Mouse (Mus musculus) kidney, embryonic 14.5 days (tissue): ENCODE results near the gene Nek4. TPM values are rescaled to one million over a fixed set of nuclear protein-coding genes. Genes with fewer than 3 reads are reported as not detected.

Experiments used
- ATAC-seq: fragments of 200-750 bp; cut with Nextera tagmentation; 2 replicates; pipeline ENCODE4 v1.8.0; 2017; ENCODE audit warnings: moderate number of reproducible peaks, mild to moderate bottlenecking, moderate TSS enrichment, moderate library complexity; ENCODE audit not compliant: low FRiP score, low TSS enrichment
- H3K27ac ChIP-seq: fragments of 300-500 bp; sonication (generic); 2 replicates; pipeline ENCODE4 v1.5.1; 2014; ENCODE audit warnings: low read depth, mild to moderate bottlenecking, low read length, moderate library complexity, mixed read lengths
- H3K27me3 ChIP-seq: fragments of 300-500 bp; sonication (generic); 2 replicates; pipeline ENCODE4 v1.6.1; 2014; ENCODE audit warnings: mild to moderate bottlenecking, low read length; ENCODE audit not compliant: control insufficient read depth, insufficient read depth
- H3K36me3 ChIP-seq: fragments of 300-500 bp; sonication (generic); 2 replicates; pipeline ENCODE4 v1.6.1; 2014; ENCODE audit warnings: low read length, mixed read lengths; ENCODE audit not compliant: control insufficient read depth, insufficient read depth
- H3K4me1 ChIP-seq: fragments of 300-500 bp; sonication (generic); 2 replicates; pipeline ENCODE4 v1.6.1; 2014; ENCODE audit warnings: low read length, mixed read lengths; ENCODE audit not compliant: control insufficient read depth, insufficient read depth
- H3K4me2 ChIP-seq: fragments of 300-500 bp; sonication (generic); replicated peaks from 2 replicates; pipeline ENCODE4 v1.6.1; 2014; ENCODE audit warnings: low read depth, mild to moderate bottlenecking, low read length
- H3K4me3 ChIP-seq: fragments of 300-500 bp; sonication (generic); 2 replicates; pipeline ENCODE4 v1.5.1; 2014; ENCODE audit warnings: mild to moderate bottlenecking, low read length
- H3K9ac ChIP-seq: fragments of 300-500 bp; sonication (generic); 2 replicates; pipeline ENCODE4 v1.6.1; 2014; ENCODE audit warnings: low read depth, mild to moderate bottlenecking, low read length, moderate library complexity
- H3K9me3 ChIP-seq: fragments of 300-500 bp; sonication (generic); 2 replicates; pipeline ENCODE4 v1.6.1; 2016; ENCODE audit warnings: low read length; ENCODE audit not compliant: control insufficient read depth
- WGBS: fragments of 180-500 bp; shearing (Covaris S2); extraction: QIAGEN DNeasy Blood & Tissue Kit; methylation state at CpG from one replicate; pipeline ENCODE4 v1.1.7; 2014; 5-methylcytosine and 5-hydroxymethylcytosine counted together
- polyA plus RNA-seq: library from polyadenylated mRNA; unstranded; fragments of >200 nt; fragmentation: Nextera tagmentation; extraction: Ambion mirVana; gene quantifications from 2 replicates; pipeline ENCODE4 v1.2.1, GENCODE M21; 2014

The Nek4 gene
- polyA plus RNA-seq, 1 experiment from 2014 or later = 20.3 TPM

GRCm38 (mm10) chr14:30916516-30916915 lies 34.7 kb upstream of the Nek4 start:
- 89% methylated on average over 1 of the region's 1 CpGs for WGBS
- Histone ChIP-seq H3K9me3 (no peaks in the 10 kb centered on the region), H3K4me3 (no peak overlapping the region), H3K27me3 (no peaks in the 10 kb centered on the region), H3K9ac (no peak overlapping the region), H3K4me1 (no peaks in the 10 kb centered on the region), H3K27ac (no peak overlapping the region), H3K4me2 (no peak overlapping the region), H3K36me3 (no peaks in the 10 kb centered on the region)
- ATAC-seq = no peak

- ATAC-seq = no peak
- WGBS = 63% methylated on average over 8 of the region's 8 CpGs
- Histone ChIP-seq H3K4me3 (no peak overlapping the region), H3K4me2 (no peak overlapping the region), H3K9ac (no peak overlapping the region), H3K36me3 (no peaks in the 10 kb centered on the region), H3K9me3 (no peaks in the 10 kb centered on the region), H3K27ac (no peak overlapping the region), H3K27me3 (no peaks in the 10 kb centered on the region), H3K4me1 (no peaks in the 10 kb centered on the region)
Measured at GRCm38 (mm10) chr14:30922053-30922670, 29.0 kb upstream of the Nek4 start.

- H3K4me1 ChIP-seq = no peaks in the 10 kb centered on the region
- H3K36me3 ChIP-seq = no peaks in the 10 kb centered on the region
- ATAC-seq = no peak
- WGBS = 71% methylated on average over 6 of the region's 6 CpGs
- no peak within 1 kb of the TSS for H3K27ac ChIP-seq
- no peaks in the 10 kb centered on the region for H3K9me3 ChIP-seq
- H3K4me3 ChIP-seq = no peak within 1 kb of the TSS
- no peaks in the 10 kb centered on the region for H3K27me3 ChIP-seq
- H3K4me2 ChIP-seq = no peak within 1 kb of the TSS
- H3K9ac ChIP-seq = no peak within 1 kb of the TSS
Measured at GRCm38 (mm10) chr14:30923375-30924105, 27.6 kb upstream of the Nek4 start, which contains the start of gene Itih3. Gene Itih3, minus strand, starts transcription at chr14:30923760.

- H3K4me1 ChIP-seq = no peaks in the 10 kb centered on the region
- 90% methylated on average over 3 of the region's 3 CpGs for WGBS
- H3K9me3 ChIP-seq = no peaks in the 10 kb centered on the region
- H3K27me3 ChIP-seq = no peaks in the 10 kb centered on the region
- no peak overlapping the region for H3K4me3 ChIP-seq
- no peak overlapping the region for H3K4me2 ChIP-seq
- H3K36me3 ChIP-seq = no peaks in the 10 kb centered on the region
- H3K9ac ChIP-seq = no peak overlapping the region
- no peak overlapping the region for H3K27ac ChIP-seq
- ATAC-seq = no peak
Measured at GRCm38 (mm10) chr14:30925492-30925891, 25.7 kb upstream of the Nek4 start.

- H3K4me2 ChIP-seq = no peak overlapping the region
- no peak overlapping the region for H3K27ac ChIP-seq
- WGBS = 83% methylated on average over 4 of the region's 4 CpGs
- H3K27me3 ChIP-seq = no peaks in the 10 kb centered on the region
- ATAC-seq = no peak
- no peak overlapping the region for H3K9ac ChIP-seq
- H3K4me3 ChIP-seq = no peak overlapping the region
- H3K36me3 ChIP-seq = no peaks in the 10 kb centered on the region
- no peaks in the 10 kb centered on the region for H3K4me1 ChIP-seq
- H3K9me3 ChIP-seq = no peaks in the 10 kb centered on the region
Measured at GRCm38 (mm10) chr14:30930386-30930785, 20.8 kb upstream of the Nek4 start.

GRCm38 (mm10) chr14:30933351-30933750 lies 17.8 kb upstream of the Nek4 start:
- H3K4me2 ChIP-seq = no peak overlapping the region
- H3K4me1 ChIP-seq = no peaks in the 10 kb centered on the region
- H3K9me3 ChIP-seq = no peaks in the 10 kb centered on the region
- H3K27me3 ChIP-seq = no peaks in the 10 kb centered on the region
- H3K4me3 ChIP-seq = no peak overlapping the region
- H3K9ac ChIP-seq = no peak overlapping the region
- ATAC-seq = no peak
- 90% methylated on average over 9 of the region's 9 CpGs for whole genome bisulfite sequencing
- H3K36me3 ChIP-seq = no peaks in the 10 kb centered on the region
- H3K27ac ChIP-seq = no peak overlapping the region

GRCm38 (mm10) chr14:30942254-30942653 lies 8.9 kb upstream of the Nek4 start:
- WGBS = 94% methylated on average over 4 of the region's 4 CpGs
- H3K9ac ChIP-seq = no peak overlapping the region
- no peak overlapping the region for H3K4me2 ChIP-seq
- H3K9me3 ChIP-seq = no peaks in the 10 kb centered on the region
- no peaks in the 10 kb centered on the region for H3K4me1 ChIP-seq
- H3K27me3 ChIP-seq = no peaks in the 10 kb centered on the region
- no peak for ATAC-seq
- no peak overlapping the region for H3K27ac ChIP-seq
- no peaks in the 10 kb centered on the region for H3K36me3 ChIP-seq
- no peak overlapping the region for H3K4me3 ChIP-seq

GRCm38 (mm10) chr14:30943038-30943437 lies 8.1 kb upstream of the Nek4 start, which contains the start of gene Itih1:
Gene Itih1, minus strand, starts transcription at chr14:30943289.
- no peaks in the 10 kb centered on the region for H3K9me3 ChIP-seq
- H3K9ac ChIP-seq = no peak within 1 kb of the TSS
- no peaks in the 10 kb centered on the region for H3K4me1 ChIP-seq
- H3K27me3 ChIP-seq = no peaks in the 10 kb centered on the region
- H3K4me2 ChIP-seq = no peak within 1 kb of the TSS
- no peak within 1 kb of the TSS for H3K4me3 ChIP-seq
- no peak for ATAC-seq
- WGBS = 78% methylated on average over 7 of the region's 7 CpGs
- no peak within 1 kb of the TSS for H3K27ac ChIP-seq
- no peaks in the 10 kb centered on the region for H3K36me3 ChIP-seq

- no peak overlapping the region for H3K9ac ChIP-seq
- H3K36me3 ChIP-seq = no peaks in the 10 kb centered on the region
- ATAC-seq = no peak
Measured at GRCm38 (mm10) chr14:30943860-30944674, 7.1 kb upstream of the Nek4 start.

More at GRCm38 (mm10) chr14:30943860-30944674, 7.1 kb upstream of the Nek4 start:
- Histone ChIP-seq H3K4me1 (no peaks in the 10 kb centered on the region), H3K27me3 (no peaks in the 10 kb centered on the region), H3K9me3 (no peaks in the 10 kb centered on the region), H3K4me3 (no peak overlapping the region), H3K27ac (no peak overlapping the region), H3K4me2 (no peak overlapping the region)
- 69% methylated on average over 11 of the region's 11 CpGs for WGBS
